Mouse (Mus musculus): Measurements from ENCODE around the gene Nphp1.

The Nphp1 gene

DNA sequence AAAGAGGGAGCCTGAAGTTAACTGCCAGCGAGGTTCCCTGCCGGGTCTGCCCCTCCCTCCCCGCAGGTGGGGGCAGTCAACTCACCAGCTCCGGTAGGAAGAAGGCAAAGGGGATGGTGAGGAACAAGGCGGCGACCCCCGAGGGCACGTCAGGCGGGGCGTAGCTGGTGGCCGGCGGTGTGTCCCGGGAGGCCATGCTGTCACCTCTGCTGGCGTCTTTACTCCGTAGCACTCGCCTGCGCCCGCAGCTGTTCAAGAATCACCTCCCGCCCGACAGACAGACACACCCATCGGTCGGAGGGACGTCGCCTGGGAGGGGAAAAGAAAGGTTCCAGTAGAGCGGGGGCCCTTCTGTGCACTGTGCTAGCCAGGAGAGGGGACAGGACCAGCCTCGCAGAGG is 59.0 kb downstream of the Nphp1 start, which contains the start of gene Mall:
Gene Mall, minus strand, starts transcription at position 262 of the 400 bp plus-strand sequence.
- no peak for TF ChIP-seq GATA4 (IDR thresholded peaks at IDR 0.05; ENCODE audit: insufficient replicate concordance, low read length)

GRCm38 (mm10) chr2:127728661-127729450 is 59.8 kb downstream of the Nphp1 start:
- no peak for TF ChIP-seq GATA4 (IDR thresholded peaks at IDR 0.05; ENCODE audit: insufficient replicate concordance, low read length)

DNA sequence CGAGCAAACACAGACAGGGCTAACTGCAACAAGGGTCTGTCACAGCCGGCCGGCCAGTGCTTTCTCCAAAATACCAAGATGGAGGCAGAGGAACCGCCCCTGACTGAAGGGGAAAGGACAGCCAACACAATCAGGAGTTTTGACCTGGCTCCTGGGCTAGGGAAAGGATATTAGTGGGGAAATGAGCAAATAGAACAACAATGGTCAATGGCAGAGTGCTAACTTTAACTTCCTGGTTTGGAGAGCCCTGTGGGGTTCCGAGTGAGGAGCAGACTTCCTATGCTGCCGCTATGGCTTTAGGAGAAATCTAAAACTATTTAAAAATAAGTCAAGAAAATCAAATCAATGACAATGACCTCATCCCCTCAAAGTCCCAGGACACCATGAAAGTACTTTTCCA is 60.6 kb downstream of the Nphp1 start:
- no peak for TF ChIP-seq GATA4 (IDR thresholded peaks at IDR 0.05; ENCODE audit: insufficient replicate concordance, low read length)

- TF ChIP-seq GATA4 (IDR thresholded peaks at IDR 0.05; ENCODE audit: insufficient replicate concordance, low read length) = no peak
Measured at GRCm38 (mm10) chr2:127723193-127723592, 65.5 kb downstream of the Nphp1 start.

GRCm38 (mm10) chr2:127722176-127722892 is 66.4 kb downstream of the Nphp1 start:
- 0 out of 2 replicates have a peak, but pooled peaks have one; percentile 24 for TF ChIP-seq GATA4 (IDR thresholded peaks at IDR 0.05; ENCODE audit: insufficient replicate concordance, low read length)

DNA sequence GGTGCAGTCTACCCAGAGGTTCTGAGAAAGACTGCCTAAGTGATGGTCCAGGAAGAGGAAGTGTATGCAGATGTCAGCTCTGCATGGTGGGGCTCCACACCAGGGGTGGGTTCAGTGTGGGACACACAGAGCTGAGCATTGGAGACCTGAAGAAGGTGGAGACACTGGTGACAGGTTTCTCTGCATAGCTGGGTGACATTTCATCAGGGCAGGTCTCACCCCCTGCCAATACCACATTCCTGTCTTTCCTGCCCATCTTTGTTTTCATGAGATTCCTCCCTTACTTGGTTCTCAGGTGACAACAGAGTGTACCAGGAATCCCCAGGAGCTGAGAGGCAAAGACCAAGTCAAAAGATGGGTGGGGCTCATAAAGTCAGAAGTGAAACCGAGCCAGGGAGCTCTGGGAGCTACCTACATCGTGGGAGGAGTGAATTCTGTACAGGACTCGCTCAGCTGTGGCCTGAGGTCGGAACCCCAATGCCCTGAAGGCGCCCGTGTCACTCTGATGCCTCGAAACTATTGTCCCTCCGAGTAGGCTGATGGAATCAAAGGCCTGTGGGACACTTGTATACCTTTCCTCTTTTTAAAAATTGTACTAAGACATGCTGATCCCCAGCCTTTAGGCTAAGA is 69.7 kb downstream of the Nphp1 start:
- no peak for TF ChIP-seq GATA4 (IDR thresholded peaks at IDR 0.05; ENCODE audit: insufficient replicate concordance, low read length)

GRCm38 (mm10) chr2:127714726-127715125 is 74.0 kb downstream of the Nphp1 start:
- no peak for TF ChIP-seq GATA4 (IDR thresholded peaks at IDR 0.05; ENCODE audit: insufficient replicate concordance, low read length)

GRCm38 (mm10) chr2:127708792-127709191 is 79.9 kb downstream of the Nphp1 start:
- no peak for TF ChIP-seq GATA4 (IDR thresholded peaks at IDR 0.05; ENCODE audit: insufficient replicate concordance, low read length)

DNA sequence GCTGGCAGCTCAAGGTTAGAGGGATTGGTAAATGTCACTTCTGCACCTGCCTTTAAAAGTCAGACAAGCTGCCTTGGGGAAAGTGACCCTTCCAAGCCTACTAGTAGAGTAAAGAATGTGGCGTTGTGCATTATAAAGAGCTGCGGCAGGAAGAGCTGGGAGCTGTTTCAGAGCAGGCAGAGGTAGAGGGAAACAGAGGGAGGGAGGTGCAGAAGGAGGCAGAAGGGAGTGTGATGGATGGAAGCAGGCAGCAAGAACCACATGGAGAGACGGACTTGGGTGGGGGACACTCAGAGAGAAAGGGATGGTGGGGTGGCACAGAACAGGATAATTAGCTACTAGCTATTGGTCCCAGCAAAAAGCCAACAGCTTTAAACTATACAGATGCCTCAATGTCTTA is 80.6 kb downstream of the Nphp1 start:
- no peak for TF ChIP-seq GATA4 (IDR thresholded peaks at IDR 0.05; ENCODE audit: insufficient replicate concordance, low read length)

GRCm38 (mm10) chr2:127705267-127705666 is 83.4 kb downstream of the Nphp1 start:
- no peak for TF ChIP-seq GATA4 (IDR thresholded peaks at IDR 0.05; ENCODE audit: insufficient replicate concordance, low read length)

Measured in liver, adult (tissue).